Mouse (Mus musculus) heart, postnatal 4 days (tissue): ENCODE measurements at regions not wholly inside any gene's neighbourhood (a gene's known extent, or its start where the extent isn't known, plus 50 kb on each side); places are given as distances from the start of the nearest gene placed in this dataset.

Experiments used
- DNase-seq: peaks from one replicate; pipeline ENCODE4 v3.0.0; 2021

DNA sequence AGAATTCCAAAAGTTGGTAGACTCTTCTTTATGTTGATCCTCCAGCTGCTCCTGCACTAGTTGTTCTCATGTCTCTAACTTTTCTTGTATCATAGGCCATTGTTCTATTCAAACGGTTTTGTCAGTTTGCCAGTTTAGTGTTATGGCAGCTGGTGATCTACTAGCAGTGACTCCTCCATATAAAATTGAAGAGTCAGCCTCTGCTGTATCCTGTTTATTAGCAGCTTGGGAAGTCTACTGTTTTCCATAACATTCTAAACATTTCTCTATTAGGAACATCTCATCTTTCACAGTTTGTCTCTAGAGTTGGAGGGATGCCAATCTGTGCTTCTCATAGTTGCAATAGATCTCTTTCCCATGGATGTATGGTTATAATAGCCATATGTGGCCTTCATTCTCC is 58.6 kb downstream of the Drd1 start:
- no peak for DNase-seq

DNA sequence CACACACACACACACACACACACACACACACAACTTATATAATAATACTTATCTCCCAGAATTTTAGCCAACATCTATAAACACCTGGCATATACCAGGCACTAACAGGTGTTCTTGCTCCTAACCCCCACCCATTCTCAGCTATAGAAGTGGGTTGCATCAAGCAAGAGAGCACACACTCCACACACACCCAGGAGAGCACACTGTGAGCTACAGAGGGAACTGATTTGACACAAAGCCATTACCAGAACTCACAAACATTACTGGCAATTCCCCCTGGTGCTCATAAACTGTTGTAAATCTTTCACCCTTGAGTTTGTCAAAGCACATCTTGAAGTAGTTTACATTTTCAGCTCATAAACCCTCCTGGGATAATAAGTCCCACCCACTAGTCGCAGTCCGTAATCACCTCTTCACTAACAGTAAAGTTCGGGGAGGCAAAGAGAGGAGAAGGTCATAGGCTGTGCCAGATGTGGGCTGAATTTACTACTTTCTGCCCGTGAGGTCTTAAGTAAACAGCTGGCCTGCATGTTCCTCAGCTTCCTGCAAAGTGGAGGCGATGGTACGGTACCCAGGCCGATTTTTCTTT is 62.5 kb downstream of the Drd1 start:
- DNase-seq = no peak

DNA sequence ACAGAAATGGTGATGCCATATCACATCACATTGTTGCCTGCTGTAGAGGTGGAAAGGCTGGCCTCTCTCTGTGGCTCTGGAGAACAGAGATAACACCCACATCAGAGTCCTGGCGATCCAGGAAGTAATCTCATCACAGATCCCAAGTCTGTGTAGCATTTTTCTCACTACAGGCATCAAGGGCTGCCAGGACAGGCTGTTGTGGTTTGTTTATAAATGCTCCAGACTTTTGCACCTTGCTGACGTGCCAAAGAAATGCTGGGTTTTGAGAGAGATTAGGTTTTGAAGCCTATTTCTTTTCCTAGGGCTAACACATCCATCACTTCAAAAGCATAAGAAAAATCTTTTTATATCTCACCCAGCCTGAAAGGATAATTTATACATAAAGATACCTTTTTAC is 76.3 kb downstream of the Drd1 start:
- no peak for DNase-seq

DNA sequence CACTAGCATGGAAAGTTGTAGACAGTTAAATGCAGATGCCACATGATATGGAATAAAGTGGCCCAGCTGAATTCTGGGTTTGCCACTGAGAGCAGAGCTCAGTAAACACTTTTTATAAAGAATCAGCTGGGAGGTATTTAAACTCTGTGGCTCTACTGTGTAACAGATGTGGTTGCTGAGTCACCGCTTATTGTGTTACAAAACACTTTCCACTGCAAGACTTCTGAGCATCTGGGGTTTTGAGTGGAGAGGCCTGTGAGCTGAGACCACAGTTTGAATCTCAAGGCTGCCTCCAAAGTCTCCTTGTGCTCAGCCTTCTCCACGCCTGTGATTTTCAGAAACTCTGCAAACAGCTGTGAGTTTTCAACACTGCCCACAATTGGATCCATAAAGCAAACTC is 86.1 kb downstream of the Drd1 start:
- DNase-seq = no peak

DNA sequence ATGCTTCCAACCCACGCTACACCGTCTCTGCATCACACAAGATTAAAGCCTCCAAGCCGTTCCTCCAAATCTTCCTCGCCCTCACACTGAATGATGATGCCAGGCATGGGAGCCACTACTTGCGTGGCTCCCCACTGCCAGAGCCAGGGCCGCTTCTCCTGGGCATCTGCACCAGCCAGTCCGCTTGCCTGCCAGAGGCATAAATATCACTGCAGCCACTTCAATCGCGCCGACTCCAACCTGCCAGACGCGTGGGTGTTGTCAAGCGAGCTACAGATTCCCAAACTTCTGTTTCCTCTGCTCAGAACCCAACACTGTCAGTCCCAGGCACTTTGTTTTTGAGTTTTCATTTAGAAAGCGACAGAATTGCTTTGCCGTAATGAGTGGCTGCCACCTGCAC is 99.3 kb downstream of the Drd1 start:
- DNase-seq = no peak

DNA sequence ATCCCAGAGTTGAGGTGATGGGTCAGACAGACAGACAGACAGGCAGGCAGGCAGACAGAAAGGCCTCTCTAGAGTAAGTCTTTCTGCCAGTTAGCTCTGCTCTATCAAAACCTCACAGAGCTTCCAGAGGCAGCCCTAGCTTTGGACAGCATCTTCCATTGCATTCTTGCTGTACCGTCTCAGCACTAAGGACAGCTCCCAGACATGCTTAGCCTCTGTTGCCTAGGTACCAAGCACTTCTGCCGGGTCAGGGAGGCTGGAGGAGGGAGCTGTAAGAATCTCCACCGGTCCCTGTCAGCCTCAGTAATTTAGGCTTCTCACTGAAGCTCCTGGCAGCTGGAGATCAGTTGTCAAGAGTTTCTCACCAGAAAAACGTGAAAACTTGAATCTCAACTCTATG is 107.4 kb downstream of the Drd1 start:
- peak; percentile 58 for DNase-seq

DNA sequence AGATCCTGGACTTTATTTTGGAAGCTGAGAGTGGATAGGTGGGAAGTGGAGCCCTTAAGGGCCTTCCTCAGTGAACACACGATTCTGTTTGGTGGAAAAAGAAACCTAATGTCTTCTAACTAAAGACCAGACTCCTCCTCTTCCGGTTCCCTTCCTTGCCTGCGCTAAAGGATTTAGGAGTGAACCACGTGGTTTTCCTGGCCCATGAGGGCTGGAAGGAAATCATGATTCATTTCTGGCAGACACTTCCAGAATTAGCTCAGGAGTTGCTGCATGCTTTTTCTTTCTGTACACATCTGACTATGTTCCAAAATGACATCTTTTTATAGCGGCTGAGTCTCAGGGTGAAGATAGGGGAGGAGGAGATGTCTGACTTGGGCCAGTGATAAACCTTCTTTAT is 109.8 kb downstream of the Drd1 start:
- peak; percentile 18 for DNase-seq

DNA sequence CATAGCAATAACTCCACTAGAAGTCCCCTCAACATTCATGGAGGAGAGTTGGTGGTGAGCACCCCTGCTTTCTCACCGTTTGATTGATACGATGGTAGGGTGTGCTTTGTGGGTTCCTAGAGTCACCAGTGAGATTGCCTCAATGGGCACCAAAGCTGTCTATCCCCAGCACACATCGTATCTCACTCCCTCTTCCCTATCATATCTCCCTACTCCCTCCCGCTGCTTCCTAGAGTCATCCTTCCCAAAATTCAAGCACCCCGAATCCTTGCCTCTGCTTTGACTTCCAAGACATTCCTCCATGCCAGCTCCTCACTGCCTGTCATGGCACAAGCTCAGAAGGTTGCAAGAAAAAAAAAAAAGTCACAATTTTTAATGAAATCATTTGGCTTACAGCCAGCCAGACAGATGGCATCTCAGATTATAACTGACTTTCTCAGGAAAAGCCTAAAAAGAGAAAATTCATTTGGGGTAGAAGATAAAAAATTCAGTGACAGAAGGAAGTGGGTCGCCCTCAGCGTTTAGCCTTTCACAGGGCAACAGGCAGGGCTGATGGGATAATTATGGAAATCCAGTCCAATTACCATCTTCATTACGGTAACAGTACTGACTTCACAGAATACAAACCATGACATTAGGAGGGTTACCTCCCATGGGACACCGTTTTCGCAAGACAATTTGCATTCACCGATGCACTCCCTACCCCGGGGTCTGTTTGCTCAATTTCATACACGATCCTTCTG is 114.3 kb downstream of the Drd1 start:
- DNase-seq = no peak

DNA sequence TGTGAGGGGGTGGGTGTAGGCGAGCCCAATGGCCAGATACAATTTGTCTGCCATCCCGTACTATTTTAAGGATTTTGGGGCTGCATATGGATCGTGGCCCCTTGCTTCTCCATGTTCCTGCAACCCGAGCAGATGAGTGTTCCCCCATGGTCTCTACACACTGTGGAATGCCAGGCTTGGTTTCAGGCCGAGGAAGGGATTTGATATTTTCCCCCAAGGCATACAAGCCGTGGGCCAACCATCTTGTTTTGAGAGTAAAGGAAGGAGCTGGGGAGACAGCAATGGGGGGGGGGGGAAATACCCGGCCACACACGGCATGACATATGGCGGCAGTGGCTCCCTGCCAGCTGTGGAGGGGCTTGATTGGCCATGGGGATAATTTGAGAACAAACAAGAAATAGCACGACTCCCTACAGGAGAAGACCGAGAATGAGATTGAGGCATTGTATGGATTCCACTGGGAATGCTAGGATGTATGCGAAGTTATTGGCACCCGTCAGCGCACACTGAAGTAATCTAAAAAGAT is 120.3 kb downstream of the Drd1 start:
- DNase-seq = no peak

DNA sequence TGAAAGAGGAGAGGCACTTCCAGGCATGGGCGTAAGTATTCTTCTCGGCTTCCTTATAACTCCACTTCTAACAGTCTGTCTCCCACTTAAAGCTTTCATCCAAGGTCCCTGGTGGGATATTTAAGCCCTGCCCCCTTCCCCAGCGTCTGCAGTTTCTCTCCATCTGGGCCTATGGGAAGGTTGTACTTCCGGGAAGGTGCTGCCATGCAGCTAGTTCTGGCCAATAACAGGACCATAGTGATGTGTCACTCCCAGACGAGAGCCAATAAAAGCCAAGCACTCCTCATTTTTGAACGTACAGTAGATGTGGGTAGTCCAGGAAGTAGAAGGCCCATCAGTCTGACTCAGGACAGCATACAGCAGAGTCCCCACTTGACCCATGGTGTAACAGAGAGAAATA is 121.0 kb downstream of the Drd1 start:
- no peak for DNase-seq

DNA sequence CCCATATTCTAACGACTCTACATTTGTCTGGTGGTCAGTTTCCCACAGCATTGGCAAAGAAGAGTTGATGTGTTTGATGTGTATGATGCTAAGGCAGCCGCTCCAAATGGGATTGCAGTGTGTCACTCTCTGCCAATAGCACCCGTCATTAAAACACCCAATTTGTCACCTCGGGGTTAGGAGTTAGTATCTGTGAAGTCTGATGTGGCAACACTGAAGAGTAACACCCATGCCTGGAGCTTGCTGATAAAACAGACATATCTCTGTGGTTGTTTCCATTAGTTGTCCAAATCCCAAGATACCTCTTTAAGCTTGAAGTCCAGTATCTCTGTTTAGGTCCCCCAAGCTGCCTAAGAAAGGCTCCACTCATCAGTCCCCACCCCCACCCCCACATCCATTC is 129.4 kb downstream of the Drd1 start:
- no peak for DNase-seq

DNA sequence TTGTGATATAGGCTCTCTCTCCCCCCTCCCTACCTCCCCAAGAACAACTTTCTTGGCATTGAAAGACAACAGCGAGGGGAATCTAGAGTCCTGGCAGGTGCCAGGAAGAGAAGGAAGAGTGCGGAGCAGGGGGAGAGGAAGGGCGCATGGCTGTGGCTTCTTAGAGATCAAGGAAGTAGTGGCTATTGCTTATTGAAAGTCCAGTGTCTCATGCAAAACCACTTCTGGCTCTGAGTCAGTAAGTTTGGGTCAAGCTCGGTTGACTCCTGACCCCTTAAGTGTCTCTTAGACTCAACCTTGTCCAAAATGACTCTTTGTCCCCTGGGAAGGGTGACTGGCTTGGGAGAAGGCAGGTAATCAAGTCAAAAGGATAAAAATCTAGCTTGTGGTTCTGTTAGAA is 131.1 kb downstream of the Drd1 start:
- no peak for DNase-seq

DNA sequence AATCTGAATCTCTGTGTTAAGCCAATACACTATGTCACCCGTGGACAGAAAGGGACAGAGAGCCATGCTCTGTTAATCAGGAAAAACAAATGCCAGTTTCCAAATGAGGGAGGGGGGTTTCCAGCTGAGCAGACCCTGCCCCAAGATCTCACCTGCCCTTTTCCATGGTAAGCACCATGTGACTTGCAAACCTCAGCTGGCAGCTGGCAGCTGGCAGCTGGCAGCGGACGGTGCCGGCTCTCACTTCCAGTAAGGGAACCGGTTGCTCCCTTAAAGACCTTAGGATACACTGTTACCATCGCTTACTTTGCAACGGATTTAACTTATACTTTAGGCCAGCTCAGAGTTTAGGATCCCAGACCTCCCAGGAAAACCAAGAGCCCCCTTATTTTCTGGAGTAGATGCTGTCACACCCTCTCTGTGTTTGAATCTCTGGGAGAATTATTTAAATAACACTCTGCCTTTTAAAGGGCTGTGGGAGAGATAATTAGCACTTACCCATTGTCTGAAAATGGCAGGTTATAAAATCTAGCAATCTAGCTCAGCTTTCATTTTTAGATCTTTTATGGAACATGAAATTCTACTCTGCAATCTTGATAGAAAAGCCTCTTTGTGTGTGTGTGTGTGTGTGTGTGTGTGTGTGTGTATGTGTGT is 131.7 kb downstream of the Drd1 start:
- no peak for DNase-seq

DNA sequence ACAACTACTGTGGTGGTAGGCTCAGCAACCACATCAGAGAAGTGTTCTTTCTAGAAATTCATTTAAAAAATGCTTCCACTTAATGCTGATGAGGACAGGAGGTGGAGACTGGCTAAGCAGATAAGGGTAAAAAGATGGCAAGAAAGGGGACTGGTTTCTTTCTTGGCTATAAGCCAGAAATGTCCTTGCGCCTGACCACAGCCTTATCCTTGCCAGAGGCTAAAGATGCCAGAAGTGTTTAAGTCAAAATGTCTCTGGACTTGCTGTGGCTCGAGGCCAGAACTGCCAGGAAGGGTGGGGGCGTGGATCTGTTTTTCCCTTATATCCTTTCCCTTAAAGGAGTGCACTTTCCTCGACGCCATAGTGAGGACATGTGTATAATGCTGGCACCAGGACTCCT is 133.7 kb downstream of the Drd1 start:
- peak; percentile 11 for DNase-seq

DNA sequence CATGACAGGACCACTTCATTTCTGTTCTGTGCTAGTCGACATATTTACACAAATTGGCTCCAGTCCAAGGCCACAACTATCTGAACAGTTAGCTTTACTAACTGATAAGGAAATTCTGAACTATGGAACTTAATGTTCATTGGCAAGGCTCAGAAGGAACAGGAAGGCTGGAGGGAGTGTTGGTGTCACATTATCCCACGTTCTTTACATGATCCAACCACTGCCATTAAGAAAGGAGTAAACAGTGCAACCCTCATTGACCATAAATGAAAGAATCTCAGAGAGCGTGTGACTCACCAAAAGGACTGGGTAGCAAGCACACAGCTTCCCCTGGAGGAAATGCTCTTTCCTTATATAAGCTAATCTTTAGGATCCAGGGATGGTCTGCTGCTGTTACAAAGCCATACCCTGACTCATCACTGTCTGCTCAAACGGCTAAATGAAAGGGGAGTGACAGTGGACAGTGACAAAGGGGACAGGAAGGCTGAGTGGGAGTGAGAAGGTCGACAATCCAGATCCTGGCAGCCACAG is 135.6 kb downstream of the Drd1 start:
- DNase-seq = no peak

DNA sequence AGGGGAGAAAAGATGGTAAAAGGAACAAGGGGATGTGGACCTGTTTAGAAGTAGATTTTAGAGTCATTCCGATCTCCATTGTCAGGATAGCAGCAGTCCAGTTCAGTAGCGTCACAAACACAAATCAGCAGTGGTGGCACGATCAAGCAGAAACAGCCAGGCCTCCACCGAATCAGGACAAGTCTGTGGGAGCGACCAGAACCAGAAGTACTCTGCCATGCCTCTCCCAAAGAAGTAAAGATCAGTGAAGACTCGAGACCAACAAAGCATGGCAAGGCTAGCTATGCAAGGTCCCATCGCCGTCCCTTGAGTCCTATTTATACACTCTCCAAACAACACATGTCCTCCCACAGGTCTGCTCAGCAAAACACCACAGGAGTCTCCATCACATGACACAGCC is 140.0 kb downstream of the Drd1 start:
- no peak for DNase-seq

DNA sequence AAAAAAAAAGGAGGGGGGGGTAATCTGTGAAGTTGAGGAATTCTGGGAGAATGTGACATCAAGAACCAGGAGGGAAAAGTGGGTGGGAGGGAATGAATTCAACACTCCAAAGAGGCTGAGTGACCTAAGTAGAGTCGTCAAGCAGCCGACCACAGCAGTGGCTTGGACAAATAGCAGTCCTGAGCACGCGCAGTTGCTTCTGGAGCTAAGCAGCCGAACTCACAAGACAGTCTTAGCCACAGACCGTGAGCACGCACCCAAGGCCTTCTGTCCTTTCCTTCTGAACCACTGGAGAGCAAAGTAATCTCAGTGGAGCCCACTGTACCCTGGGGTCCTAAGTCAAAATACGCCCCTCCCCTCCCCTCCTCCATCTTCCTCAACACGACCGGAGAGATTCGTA is 141.1 kb downstream of the Drd1 start:
- DNase-seq = no peak

DNA sequence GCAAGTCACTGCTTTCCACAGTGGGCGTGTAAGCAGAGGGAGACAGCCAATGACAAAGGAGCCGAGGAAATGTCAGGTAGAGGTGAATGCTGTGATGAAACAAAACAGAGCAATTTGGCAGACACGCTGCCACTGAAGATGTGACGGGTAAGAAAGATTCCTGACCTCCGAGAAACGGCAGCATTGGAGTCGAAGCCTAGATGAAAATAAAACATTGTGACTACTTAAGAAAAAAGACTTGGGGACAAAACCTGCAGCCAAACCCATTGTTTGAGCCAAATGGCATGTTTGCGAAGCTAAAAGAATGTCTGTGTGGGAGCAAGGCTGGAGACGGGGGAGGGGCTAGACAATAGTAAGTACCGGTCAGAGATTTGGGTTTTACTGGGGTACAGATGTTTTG is 142.0 kb downstream of the Drd1 start:
- no peak for DNase-seq

DNA sequence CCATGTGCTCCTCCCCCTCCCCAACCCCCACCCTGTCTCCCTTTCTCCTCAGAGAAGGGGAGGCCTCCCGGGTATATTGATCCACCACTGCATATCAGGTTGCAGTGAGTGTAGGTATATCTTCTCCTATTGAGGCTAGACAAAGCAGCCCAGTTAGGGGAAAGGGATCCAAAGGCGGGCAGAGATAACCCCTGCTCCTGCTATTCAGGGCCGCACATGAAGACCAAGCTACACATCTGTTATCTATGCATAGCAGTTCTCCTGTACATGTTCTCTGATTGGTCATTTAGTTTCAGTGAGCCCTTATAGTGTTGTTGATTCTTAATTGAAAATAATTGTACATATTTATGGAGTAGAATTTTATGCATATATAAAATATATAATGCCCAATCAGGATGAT is 143.7 kb downstream of the Drd1 start:
- no peak for DNase-seq

DNA sequence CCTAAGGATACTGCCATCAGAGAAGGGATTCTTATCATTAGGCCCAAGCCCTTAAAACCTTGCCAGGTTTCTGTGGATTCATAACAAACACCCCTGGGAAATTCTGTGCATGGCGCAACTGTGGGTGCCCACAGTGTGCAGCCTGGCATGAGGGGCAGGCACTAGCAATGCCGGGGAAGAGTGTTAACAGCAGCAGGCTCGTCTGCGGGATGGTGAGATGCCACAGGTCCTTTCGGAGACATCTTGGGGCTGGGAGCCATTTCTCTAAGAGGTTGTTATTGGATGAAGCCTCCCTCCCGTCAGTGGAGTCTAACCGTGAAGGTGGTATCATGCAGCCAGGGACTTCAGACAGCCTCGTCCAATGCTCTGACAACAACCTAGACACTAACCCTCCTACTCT is 144.2 kb downstream of the Drd1 start:
- no peak for DNase-seq

DNA sequence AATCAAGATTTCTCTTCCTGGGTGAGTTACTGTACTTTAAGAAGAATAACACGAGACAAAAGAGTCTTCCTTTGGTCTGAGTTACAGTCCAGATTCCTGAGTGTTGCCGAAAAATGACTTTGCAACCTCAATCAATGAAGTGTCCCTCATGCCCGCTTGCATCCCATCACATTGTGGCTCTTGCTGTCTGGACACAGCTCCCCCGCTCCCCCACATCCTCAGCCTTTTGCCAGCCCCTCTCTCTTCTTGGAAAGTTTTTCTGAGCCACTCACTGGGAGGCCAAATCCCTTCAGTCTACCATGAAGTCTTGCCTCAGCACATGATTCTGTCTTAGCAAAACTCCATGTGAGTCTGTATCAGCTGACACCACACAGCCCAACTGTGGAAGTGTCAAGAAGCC is 145.3 kb downstream of the Drd1 start:
- no peak for DNase-seq

DNA sequence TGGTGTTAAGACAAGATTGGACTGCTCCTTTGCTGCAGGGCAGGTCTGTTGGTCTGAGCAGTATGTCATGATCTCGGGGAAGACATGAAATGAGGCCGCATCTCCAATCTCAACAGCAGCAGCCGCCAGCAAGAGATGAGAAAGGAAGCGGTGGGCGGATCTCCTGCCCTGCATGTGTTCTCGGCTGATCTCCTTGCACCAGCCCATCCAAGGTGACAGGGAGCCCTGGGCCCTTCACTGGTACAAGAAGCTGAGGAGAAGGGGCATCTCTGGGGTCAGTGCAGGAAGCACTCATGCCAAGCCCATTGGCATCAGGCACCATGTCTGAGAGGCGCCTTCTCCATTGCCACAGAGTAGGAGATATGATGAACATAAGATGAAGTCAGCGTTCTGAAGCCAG is 151.0 kb downstream of the Drd1 start:
- DNase-seq = no peak

DNA sequence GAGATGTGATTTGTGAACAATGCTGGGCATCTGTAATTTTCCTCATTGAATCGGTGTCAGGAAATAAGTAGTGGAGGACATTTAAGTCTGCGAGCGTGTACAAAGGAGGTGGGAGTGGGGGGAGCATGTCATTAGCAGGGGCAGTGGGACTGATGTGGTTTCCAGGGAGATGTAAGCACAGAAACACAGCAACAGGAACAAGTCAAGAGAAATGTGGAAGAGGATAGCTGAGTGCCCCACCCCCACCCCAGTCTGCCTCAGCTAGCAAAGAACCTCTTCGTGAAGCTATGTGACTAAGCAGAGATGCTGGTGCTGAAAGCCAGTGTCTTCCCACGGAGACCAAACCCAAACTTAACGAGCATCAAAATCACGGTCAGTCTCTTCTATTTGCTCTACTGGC is 151.9 kb downstream of the Drd1 start:
- no peak for DNase-seq

DNA sequence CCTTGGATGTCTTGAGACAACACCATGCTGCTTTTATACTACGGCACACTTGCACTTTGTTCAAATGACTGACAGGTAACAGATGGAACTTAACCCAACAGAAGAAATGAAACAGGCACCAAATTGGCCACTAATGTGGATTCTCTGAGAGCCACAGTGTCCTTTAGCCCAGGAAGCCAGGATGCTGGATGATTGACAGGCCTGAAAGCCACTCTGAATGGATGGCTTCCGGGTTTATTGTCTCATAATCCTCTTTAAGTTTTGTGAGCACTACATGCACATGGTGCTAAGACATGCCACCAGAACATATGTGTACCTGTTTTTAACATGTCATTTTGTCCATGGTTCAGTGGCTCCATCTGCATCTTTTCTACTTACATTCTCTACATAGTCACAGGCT is 152.7 kb downstream of the Drd1 start:
- no peak for DNase-seq
